Mouse (Mus musculus) ovary, adult 2 months (tissue): ENCODE data around the gene Dpysl5. TPM values are rescaled to one million over a fixed set of nuclear protein-coding genes. Genes with fewer than 3 reads are reported as not detected.

ENCODE experiments used
- polyA plus RNA-seq: library from polyadenylated mRNA; depleted of rRNA; stranded (reverse); fragments of >200 nt; gene quantifications from 2 replicates; pipeline ENCODE4 v1.2.3, GENCODE M21; 2012; rRNA removed

Gene Dpysl5
- polyA plus RNA-seq = 27.2 and 40.7 TPM in 2 replicates

GRCm38 (mm10) chr5:30711147-30712001, at the start of gene Dpysl5:
Gene Dpysl5, plus strand, starts transcription at chr5:30711564.

GRCm38 (mm10) chr5:30666391-30667195, 44.8 kb upstream of the Dpysl5 start, which contains the start of gene Cenpa:
Gene Cenpa, plus strand, starts transcription at chr5:30666777.

GRCm38 (mm10) chr5:30814424-30815119, 103.2 kb downstream of the Dpysl5 start, which contains the start of gene Mapre3:
Gene Mapre3, plus strand, starts transcription at chr5:30814641.

Other genes with a start within 250 kb of the Dpysl5 start
- gene Otof, start 249.6 kb upstream of the Dpysl5 start, polyA plus RNA-seq = 2.5 and 2.6 TPM in 2 replicates
- gene 1700001C02Rik, start 245.5 kb upstream of the Dpysl5 start, polyA plus RNA-seq = 22.9 and 33.7 TPM in 2 replicates
- 0.26 TPM in 1 of 2 replicates, not detected in the other for gene Cib4, start 165.7 kb upstream of the Dpysl5 start, polyA plus RNA-seq
- 143 and 186 TPM in 2 replicates for gene Kcnk3, start 123.4 kb upstream of the Dpysl5 start, polyA plus RNA-seq
- gene Slc35f6, start 63.6 kb upstream of the Dpysl5 start, polyA plus RNA-seq = 148 and 153 TPM in 2 replicates
- 37.4 and 41.0 TPM in 2 replicates for gene Cenpa, start 44.8 kb upstream of the Dpysl5 start, polyA plus RNA-seq
- gene Mapre3, start 103.1 kb downstream of the Dpysl5 start, polyA plus RNA-seq = 55.0 and 61.6 TPM in 2 replicates
- gene Tmem214, start 156.4 kb downstream of the Dpysl5 start, polyA plus RNA-seq = 199 and 217 TPM in 2 replicates
- gene Agbl5, start 177.1 kb downstream of the Dpysl5 start, polyA plus RNA-seq = 33.4 and 37.4 TPM in 2 replicates
- gene Ost4, start 196.2 kb downstream of the Dpysl5 start, polyA plus RNA-seq = 183 and 253 TPM in 2 replicates
- 224 and 300 TPM in 2 replicates for gene Emilin1, start 201.8 kb downstream of the Dpysl5 start, polyA plus RNA-seq
- gene Khk, start 209.9 kb downstream of the Dpysl5 start, polyA plus RNA-seq = 67.5 and 91.3 TPM in 2 replicates
- gene Cgref1, start 234.0 kb downstream of the Dpysl5 start, polyA plus RNA-seq = 10.4 and 10.6 TPM in 2 replicates
- gene Preb, start 248.8 kb downstream of the Dpysl5 start, polyA plus RNA-seq = 339 and 366 TPM in 2 replicates